2 mouse cellular contexts compared by ENCODE assay signal in the genomic region with DNA sequence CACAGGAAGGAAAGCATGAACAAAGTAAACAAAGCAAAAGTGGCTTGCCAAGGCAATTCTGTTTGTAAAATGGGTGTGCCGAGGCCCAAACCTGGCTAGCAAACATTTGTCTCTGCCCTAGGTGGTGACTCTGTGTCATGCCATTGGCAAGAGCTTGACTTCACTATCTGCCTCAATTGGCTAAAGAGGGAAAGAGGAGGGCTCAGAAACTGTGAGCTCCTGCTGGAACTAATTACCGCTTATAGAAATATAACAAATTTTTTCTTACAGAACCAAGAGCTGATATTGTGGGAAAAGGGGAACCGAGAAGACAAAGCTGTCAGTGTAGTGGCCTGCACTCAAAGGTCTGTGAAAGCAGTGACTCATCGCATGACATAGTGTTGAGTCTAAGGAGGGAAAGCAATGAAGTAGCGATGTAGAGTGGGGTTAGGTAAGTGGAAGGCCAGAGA.
TF ChIP-seq lines count a peak whose summit lies in the region.

No protein-coding gene starts in this region.

TF ChIP-seq in MEL, 35 proteins besides CTCF, POLR2A, EP300 and RAD21:
- TF ChIP-seq SIN3A (IDR thresholded peaks at IDR 0.05; ENCODE audit: low read length): no peak
- no peak for TF ChIP-seq NRF1 (IDR thresholded peaks at IDR 0.05; ENCODE audit: insufficient read depth, low read depth, low read length, poor library complexity, severe bottlenecking)
- no peak for TF ChIP-seq MAZ (IDR thresholded peaks at IDR 0.05; ENCODE audit: low read depth, low read length)
- no peak for TF ChIP-seq USF1 (IDR thresholded peaks at IDR 0.05; ENCODE audit: low read depth, low read length)
- no peak for TF ChIP-seq E2F4 (IDR thresholded peaks at IDR 0.05; ENCODE audit: borderline replicate concordance, low read depth, low read length)
- TF ChIP-seq NELFE (IDR thresholded peaks at IDR 0.05; ENCODE audit: low read depth, low read length): no peak

TF ChIP-seq in myocyte, 11 proteins besides CTCF, POLR2A, EP300 and RAD21:
- TF ChIP-seq USF1 (IDR thresholded peaks at IDR 0.05; ENCODE audit: low read depth): no peak
- no peak for TF ChIP-seq TCF12 (IDR thresholded peaks at IDR 0.05; ENCODE audit: insufficient read depth, poor library complexity, severe bottlenecking)
- no peak for TF ChIP-seq TCF3 (IDR thresholded peaks at IDR 0.05; ENCODE audit: insufficient read length, low read depth)
- no peak for TF ChIP-seq MYOG (IDR thresholded peaks at IDR 0.05; ENCODE audit: control insufficient read depth in 1 of 3, insufficient read depth in 1 of 3, insufficient read length in 2 of 3, low read depth in 2 of 3)
- TF ChIP-seq CEBPB (IDR thresholded peaks at IDR 0.05; ENCODE audit: insufficient read depth, poor library complexity, severe bottlenecking): no peak
TF ChIP-seq in myocyte: peak in this region for 0.
